Mouse (Mus musculus) CD4-positive helper T cell, adult 2 months (primary cell): ENCODE measurements around the gene Iqsec1.

Experiments used
- DNase-seq: peaks from one replicate; pipeline ENCODE4 v3.0.0-alpha.2; 2012; ENCODE audit warnings: low read depth, missing footprints, low spot score

The Iqsec1 gene

GRCm38 (mm10) chr6:90620791-90621583 lies 367.5 kb downstream of the Iqsec1 start:
- DNase-seq = no peak

- DNase-seq = no peak
Measured at GRCm38 (mm10) chr6:90619936-90620335, 368.5 kb downstream of the Iqsec1 start.

- DNase-seq = no peak
Measured at GRCm38 (mm10) chr6:90618821-90619636, 369.5 kb downstream of the Iqsec1 start.

GRCm38 (mm10) chr6:90618274-90618673 lies 370.2 kb downstream of the Iqsec1 start:
- peak; percentile 42 for DNase-seq

GRCm38 (mm10) chr6:90616481-90616880 lies 372.0 kb downstream of the Iqsec1 start:
- no peak for DNase-seq

- DNase-seq = no peak
Measured at GRCm38 (mm10) chr6:90615991-90616390, 372.5 kb downstream of the Iqsec1 start.

GRCm38 (mm10) chr6:90615362-90615761 lies 373.1 kb downstream of the Iqsec1 start:
- DNase-seq = no peak

GRCm38 (mm10) chr6:90613277-90613676 lies 375.2 kb downstream of the Iqsec1 start:
- no peak for DNase-seq

- DNase-seq = no peak
Measured at GRCm38 (mm10) chr6:90610248-90610647, 378.2 kb downstream of the Iqsec1 start.

- no peak for DNase-seq
Measured at GRCm38 (mm10) chr6:90608186-90608585, 380.3 kb downstream of the Iqsec1 start.

GRCm38 (mm10) chr6:90607196-90607595 lies 381.3 kb downstream of the Iqsec1 start:
- DNase-seq = peak; percentile 77

GRCm38 (mm10) chr6:90606538-90606937 lies 381.9 kb downstream of the Iqsec1 start:
- DNase-seq = peak; percentile 84
